Mouse (Mus musculus): ENCODE data around the gene Sh3bp5.

The Sh3bp5 gene

GRCm38 (mm10) chr14:31389421-31390147 is 46.3 kb downstream of the Sh3bp5 start:
- DNase-seq: no peak

GRCm38 (mm10) chr14:31388086-31388872 is 47.6 kb downstream of the Sh3bp5 start:
- no peak for DNase-seq

- no peak for DNase-seq
Observed at GRCm38 (mm10) chr14:31387301-31387981, 48.4 kb downstream of the Sh3bp5 start.

- DNase-seq: peak; percentile 88
Observed at GRCm38 (mm10) chr14:31385977-31386697, 49.7 kb downstream of the Sh3bp5 start.

GRCm38 (mm10) chr14:31385406-31385805 is 50.5 kb downstream of the Sh3bp5 start:
- DNase-seq: no peak

GRCm38 (mm10) chr14:31384366-31385323 is 51.2 kb downstream of the Sh3bp5 start:
- no peak for DNase-seq

GRCm38 (mm10) chr14:31383470-31384050 is 52.3 kb downstream of the Sh3bp5 start:
- no peak for DNase-seq

- DNase-seq: no peak
Observed at GRCm38 (mm10) chr14:31382276-31382675, 53.6 kb downstream of the Sh3bp5 start.

- DNase-seq: no peak
Observed at GRCm38 (mm10) chr14:31376331-31376730, 59.5 kb downstream of the Sh3bp5 start.

GRCm38 (mm10) chr14:31374390-31374789 is 61.5 kb downstream of the Sh3bp5 start:
- DNase-seq: no peak

- no peak for DNase-seq
Observed at GRCm38 (mm10) chr14:31369377-31369776, 66.5 kb downstream of the Sh3bp5 start.

- no peak for DNase-seq
Observed at GRCm38 (mm10) chr14:31367951-31368350, 67.9 kb downstream of the Sh3bp5 start.

GRCm38 (mm10) chr14:31365350-31365749 is 70.5 kb downstream of the Sh3bp5 start:
- DNase-seq: peak; percentile 65

GRCm38 (mm10) chr14:31364589-31364988 is 71.3 kb downstream of the Sh3bp5 start:
- DNase-seq: no peak

- no peak for DNase-seq
Observed at GRCm38 (mm10) chr14:31362236-31362635, 73.6 kb downstream of the Sh3bp5 start.

- DNase-seq: no peak
Observed at GRCm38 (mm10) chr14:31345367-31345766, 90.5 kb downstream of the Sh3bp5 start.

GRCm38 (mm10) chr14:31343241-31343640 is 92.6 kb downstream of the Sh3bp5 start:
- no peak for DNase-seq

GRCm38 (mm10) chr14:31337947-31338346 is 97.9 kb downstream of the Sh3bp5 start:
- no peak for DNase-seq

GRCm38 (mm10) chr14:31337406-31337805 is 98.5 kb downstream of the Sh3bp5 start:
- DNase-seq: no peak

GRCm38 (mm10) chr14:31336369-31337155 is 99.3 kb downstream of the Sh3bp5 start, which contains the start of gene Capn7:
Capn7 (plus strand) TSS chr14:31336638.
- DNase-seq: peak; percentile 99

Measured in embryo, embryonic 11 days (tissue).